Mouse (Mus musculus): ENCODE measurements around the gene Gm28053.

- TF ChIP-seq CTCF (IDR thresholded peaks at IDR 0.05; ENCODE audit: extremely low read depth, insufficient read depth, insufficient read length, insufficient replicate concordance) (no peak), POLR2A (IDR thresholded peaks at IDR 0.05; ENCODE audit: low read depth, low read length) (no peak)
Observed at GRCm38 (mm10) chr6:48689320-48689719, 29.1 kb upstream of the Gm28053 start.
